Mouse (Mus musculus): Measurements from ENCODE around the gene Npr2. TPM values are rescaled to one million over a fixed set of nuclear protein-coding genes. Genes with fewer than 3 reads are reported as not detected.

Gene Npr2
- 60.0 and 62.1 TPM in 2 replicates for polyA plus RNA-seq (2011; ENCODE audit: insufficient read length, low read depth, missing spikeins)

- TF ChIP-seq POLR2A (IDR thresholded peaks at IDR 0.05; ENCODE audit: low read depth, low read length) (no peak; the same call in none of the 2 replicates), CTCF (IDR thresholded peaks at IDR 0.05; ENCODE audit: borderline replicate concordance, insufficient read depth, low read length) (no peak)
- Histone ChIP-seq H3K27ac (ENCODE audit: insufficient read depth, low read length) (peak within 1 kb of the TSS; percentile 21; the same call in 1 of the 2 replicates), H3K4me1 (ENCODE audit: control insufficient read depth, insufficient read depth, low read length) (peaks cover 7% of the 10 kb centered on the region), H3K4me3 (ENCODE audit: insufficient read depth, low read length) (peak within 1 kb of the TSS; percentile 84)
Measured at GRCm38 (mm10) chr4:43631046-43631955, at the start of gene Npr2. TSS of gene Npr2 (plus strand) at chr4:43631935.

DNA sequence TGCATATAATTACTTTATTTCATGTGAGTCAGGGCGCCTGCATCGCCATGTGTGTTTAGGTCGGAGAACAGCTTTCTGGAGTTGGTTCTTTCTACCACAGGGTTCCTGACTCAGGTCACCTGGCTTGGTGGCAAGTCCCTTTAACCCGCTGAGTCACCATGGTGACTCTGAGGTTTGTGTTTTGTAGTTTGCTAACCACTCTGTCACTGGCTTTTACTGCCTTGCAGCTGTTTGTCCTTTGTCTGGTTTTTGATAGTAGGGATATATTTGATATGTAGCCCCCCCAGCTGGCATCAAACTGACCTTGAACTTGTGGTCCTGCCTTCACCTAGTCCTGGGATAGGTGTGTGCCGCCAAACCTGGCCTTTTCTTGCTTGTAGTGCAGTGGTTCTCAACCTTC lies 49.5 kb upstream of the Npr2 start:
- no peak overlapping the region for H3K27ac ChIP-seq (ENCODE audit: insufficient read depth, low read length)
- TF ChIP-seq CTCF (IDR thresholded peaks at IDR 0.05; ENCODE audit: borderline replicate concordance, insufficient read depth, low read length) (no peak), POLR2A (IDR thresholded peaks at IDR 0.05; ENCODE audit: low read depth, low read length) (no peak)
- no peak overlapping the region for H3K4me3 ChIP-seq (ENCODE audit: insufficient read depth, low read length)
- no peaks in the 10 kb centered on the region for H3K4me1 ChIP-seq (ENCODE audit: control insufficient read depth, insufficient read depth, low read length)

DNA sequence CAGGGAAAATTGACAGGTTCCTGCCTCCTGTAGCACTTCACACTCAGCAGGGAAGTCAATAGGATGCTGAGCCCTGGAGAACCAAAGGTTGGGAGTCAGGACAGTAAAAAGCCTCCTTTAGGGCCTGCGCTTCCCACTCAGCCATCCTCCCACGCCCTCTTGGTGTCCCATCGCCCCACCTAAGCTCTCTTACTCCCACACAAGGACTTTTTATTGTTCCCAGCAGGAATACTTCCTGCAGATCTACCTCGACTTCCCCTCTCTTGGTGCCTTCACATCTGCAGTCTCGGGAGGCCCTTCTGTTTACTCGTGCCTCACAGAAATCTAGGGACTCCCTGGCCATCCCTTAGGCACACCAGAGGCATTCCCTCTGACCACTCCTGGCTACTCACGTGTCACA lies 48.3 kb upstream of the Npr2 start:
- Histone ChIP-seq H3K27ac (ENCODE audit: insufficient read depth, low read length) (no peak overlapping the region), H3K4me3 (ENCODE audit: insufficient read depth, low read length) (no peak overlapping the region), H3K4me1 (ENCODE audit: control insufficient read depth, insufficient read depth, low read length) (no peaks in the 10 kb centered on the region)
- TF ChIP-seq CTCF (IDR thresholded peaks at IDR 0.05; ENCODE audit: borderline replicate concordance, insufficient read depth, low read length) (no peak), POLR2A (IDR thresholded peaks at IDR 0.05; ENCODE audit: low read depth, low read length) (no peak)

DNA sequence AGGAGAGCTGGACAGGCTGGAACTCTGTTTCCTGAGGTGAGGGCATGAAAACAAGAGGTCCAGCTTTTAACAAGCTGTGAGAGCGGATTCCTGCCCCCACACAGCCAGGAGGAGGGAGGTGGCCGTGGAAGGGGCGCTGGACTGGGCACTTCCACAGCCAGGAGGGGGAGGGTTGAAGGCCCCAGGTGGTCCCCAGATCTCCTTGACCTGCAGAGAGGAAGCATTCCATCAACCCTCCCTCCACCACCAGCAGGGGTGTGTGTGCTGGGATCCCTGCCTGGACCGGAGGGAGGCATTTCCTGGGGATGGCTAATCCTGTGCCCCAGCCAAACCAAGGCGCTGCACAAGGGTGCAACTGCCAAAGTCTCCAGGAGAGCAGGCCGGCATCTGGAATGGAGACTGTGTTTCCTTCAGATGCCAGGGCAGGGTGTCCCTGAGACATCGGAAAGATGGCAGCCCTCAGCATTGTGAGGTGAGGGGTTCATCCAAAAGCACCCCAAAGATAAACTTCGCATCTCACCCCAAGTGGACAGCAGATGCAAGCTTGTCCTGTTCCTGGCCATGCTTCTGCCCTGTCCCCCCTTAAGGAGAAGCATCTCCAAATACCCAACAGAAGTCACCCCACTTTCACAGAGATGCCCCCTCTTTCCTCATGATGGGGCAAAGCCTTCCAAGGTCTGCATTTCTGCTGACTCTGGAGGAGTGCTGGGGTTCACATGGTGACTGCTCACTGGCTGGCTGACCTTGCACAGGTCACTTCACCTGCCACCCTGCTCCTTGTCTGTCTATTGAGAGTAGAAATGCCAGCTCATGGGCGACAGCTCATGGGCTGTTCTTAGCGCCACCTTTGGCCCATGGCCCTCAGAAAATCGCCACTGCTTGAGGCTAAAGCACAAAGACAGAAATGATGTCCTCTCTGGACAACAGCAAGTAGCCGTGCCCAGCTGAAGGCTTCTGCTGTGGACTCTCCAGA lies 47.0 kb upstream of the Npr2 start, which contains the start of gene Msmp:
TSS of gene Msmp (minus strand) at position 51 of the 973 bp plus-strand sequence.
- peak; percentile 8; the same call in 1 of the 2 replicates for TF ChIP-seq POLR2A (IDR thresholded peaks at IDR 0.05; ENCODE audit: low read depth, low read length)
- no peak for TF ChIP-seq CTCF (IDR thresholded peaks at IDR 0.05; ENCODE audit: borderline replicate concordance, insufficient read depth, low read length)
- Histone ChIP-seq H3K27ac (ENCODE audit: insufficient read depth, low read length) (no peak within 1 kb of the TSS), H3K4me1 (ENCODE audit: control insufficient read depth, insufficient read depth, low read length) (no peaks in the 10 kb centered on the region), H3K4me3 (ENCODE audit: insufficient read depth, low read length) (no peak within 1 kb of the TSS)

- Histone ChIP-seq H3K27ac (ENCODE audit: insufficient read depth, low read length) (no peak overlapping the region), H3K4me3 (ENCODE audit: insufficient read depth, low read length) (no peak overlapping the region), H3K4me1 (ENCODE audit: control insufficient read depth, insufficient read depth, low read length) (no peaks in the 10 kb centered on the region)
- TF ChIP-seq POLR2A (IDR thresholded peaks at IDR 0.05; ENCODE audit: low read depth, low read length) (peak; percentile 37; the same call in 1 of the 2 replicates), CTCF (IDR thresholded peaks at IDR 0.05; ENCODE audit: borderline replicate concordance, insufficient read depth, low read length) (no peak)
Measured at GRCm38 (mm10) chr4:43585682-43586081, 46.1 kb upstream of the Npr2 start.

- no peak for TF ChIP-seq CTCF (IDR thresholded peaks at IDR 0.05; ENCODE audit: borderline replicate concordance, insufficient read depth, low read length)
- TF ChIP-seq POLR2A (IDR thresholded peaks at IDR 0.05; ENCODE audit: low read depth, low read length) = peak; percentile 9; the same call in 1 of the 2 replicates
- Histone ChIP-seq H3K4me3 (ENCODE audit: insufficient read depth, low read length) (no peak overlapping the region), H3K27ac (ENCODE audit: insufficient read depth, low read length) (no peak overlapping the region), H3K4me1 (ENCODE audit: control insufficient read depth, insufficient read depth, low read length) (no peaks in the 10 kb centered on the region)
Measured at GRCm38 (mm10) chr4:43586411-43586810, 45.3 kb upstream of the Npr2 start.

- Histone ChIP-seq H3K27ac (ENCODE audit: insufficient read depth, low read length) (no peak overlapping the region), H3K4me3 (ENCODE audit: insufficient read depth, low read length) (no peak overlapping the region), H3K4me1 (ENCODE audit: control insufficient read depth, insufficient read depth, low read length) (no peaks in the 10 kb centered on the region)
- TF ChIP-seq POLR2A (IDR thresholded peaks at IDR 0.05; ENCODE audit: low read depth, low read length) (peak; percentile 34), CTCF (IDR thresholded peaks at IDR 0.05; ENCODE audit: borderline replicate concordance, insufficient read depth, low read length) (no peak)
Measured at GRCm38 (mm10) chr4:43587681-43588080, 44.1 kb upstream of the Npr2 start.

DNA sequence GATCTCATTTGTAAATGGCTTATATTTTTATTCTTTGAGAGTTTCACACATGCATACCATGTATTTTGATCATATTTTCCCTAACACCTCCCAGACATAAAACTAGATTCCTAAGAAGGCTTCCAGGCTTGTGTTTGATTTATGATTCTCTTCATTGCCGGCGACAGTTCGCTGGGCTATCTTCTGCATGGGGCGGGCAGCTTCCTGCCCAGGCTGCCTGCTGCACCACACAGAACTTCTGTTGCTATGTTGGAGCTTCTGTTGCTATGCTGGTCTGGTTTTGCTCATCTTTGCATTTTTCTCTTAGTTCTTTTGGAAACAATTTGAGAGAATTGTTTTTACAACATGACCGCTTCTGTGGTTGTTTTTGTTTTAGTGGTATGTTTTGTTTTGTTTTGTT lies 40.2 kb upstream of the Npr2 start:
- TF ChIP-seq CTCF (IDR thresholded peaks at IDR 0.05; ENCODE audit: borderline replicate concordance, insufficient read depth, low read length) (no peak), POLR2A (IDR thresholded peaks at IDR 0.05; ENCODE audit: low read depth, low read length) (no peak)
- Histone ChIP-seq H3K27ac (ENCODE audit: insufficient read depth, low read length) (no peak overlapping the region), H3K4me3 (ENCODE audit: insufficient read depth, low read length) (no peak overlapping the region), H3K4me1 (ENCODE audit: control insufficient read depth, insufficient read depth, low read length) (no peaks in the 10 kb centered on the region)

DNA sequence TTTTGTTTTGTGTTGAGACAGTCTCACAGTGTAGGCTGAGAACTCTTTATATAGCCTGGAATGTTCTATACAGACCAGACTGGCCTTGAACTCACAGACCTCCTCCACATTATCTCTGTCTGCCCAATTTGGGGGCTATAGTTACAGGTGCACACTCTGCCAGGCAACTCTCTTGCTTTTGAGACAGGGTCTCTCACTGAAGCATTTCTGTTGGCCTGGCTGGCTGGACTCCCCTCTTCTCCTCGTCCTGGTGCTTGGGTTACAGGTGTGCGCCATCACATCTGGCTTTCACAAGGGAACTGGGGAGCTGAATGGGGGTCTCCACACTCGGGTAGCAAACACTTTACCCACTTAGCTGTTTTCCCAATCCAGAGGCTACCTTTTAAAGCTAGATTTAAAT lies 39.8 kb upstream of the Npr2 start:
- TF ChIP-seq POLR2A (IDR thresholded peaks at IDR 0.05; ENCODE audit: low read depth, low read length) (no peak), CTCF (IDR thresholded peaks at IDR 0.05; ENCODE audit: borderline replicate concordance, insufficient read depth, low read length) (no peak)
- Histone ChIP-seq H3K4me3 (ENCODE audit: insufficient read depth, low read length) (no peak overlapping the region), H3K4me1 (ENCODE audit: control insufficient read depth, insufficient read depth, low read length) (no peaks in the 10 kb centered on the region), H3K27ac (ENCODE audit: insufficient read depth, low read length) (no peak overlapping the region)

Data from embryonic fibroblast, embryonic 13.5 days (primary cell).